Mouse (Mus musculus) myocyte (in vitro differentiated cells): ENCODE results near the gene Arhgap6.

Experiments
- E2F4 ChIP-seq: IDR thresholded peaks from one replicate; pipeline ENCODE4 v1.6.1; 2011; ENCODE audit warnings: mild to moderate bottlenecking, control low read depth, moderate library complexity; ENCODE audit not compliant: insufficient read depth
- MAX ChIP-seq: IDR thresholded peaks from one replicate; pipeline ENCODE4 v1.6.1; 2011; ENCODE audit warnings: low read depth, mild to moderate bottlenecking, control low read depth
- MYOD1 ChIP-seq, 3 experiments: IDR thresholded peaks; one replicate each; pipeline ENCODE4 v1.6.1; 2011; ENCODE audit warnings: control low read depth in 2 of 3, low read depth in 2 of 3, mild to moderate bottlenecking in 2 of 3, moderate library complexity in 1 of 3; ENCODE audit not compliant: insufficient read length in 2 of 3, control insufficient read depth in 1 of 3
- POLR2A ChIP-seq: IDR thresholded peaks from one replicate; pipeline ENCODE4 v1.6.1; 2011; ENCODE audit warnings: low read depth, mild to moderate bottlenecking, control low read depth, moderate library complexity; ENCODE audit not compliant: insufficient read length
- POLR2AphosphoS2 ChIP-seq: IDR thresholded peaks from one replicate; pipeline ENCODE4 v1.6.1; 2011; ENCODE audit warnings: low read depth, control low read depth; ENCODE audit not compliant: insufficient read length
- TCF3 ChIP-seq: IDR thresholded peaks from one replicate; pipeline ENCODE4 v1.6.1; 2011; ENCODE audit warnings: low read depth, control low read depth; ENCODE audit not compliant: insufficient read length

GRCm38 (mm10) chrX:168832343-168832742 lies 37.4 kb downstream of the Arhgap6 start:
- TF ChIP-seq POLR2A, result no peak
- no peak for TF ChIP-seq E2F4
- no peak for TF ChIP-seq MYOD1 (IDR thresholded peaks at IDR 0.05; ENCODE audit: control insufficient read depth in 1 of 3, insufficient read length in 2 of 3, low read depth in 2 of 3)
- TF ChIP-seq POLR2AphosphoS2, result no peak
- TF ChIP-seq MAX, result no peak
- no peak for TF ChIP-seq TCF3
